Mouse (Mus musculus) liver, embryonic 14.5 days (tissue): Measurements from ENCODE around the gene Ephx1. TPM values are rescaled to one million over a fixed set of nuclear protein-coding genes. Genes with fewer than 3 reads are reported as not detected.

Experiments
- ATAC-seq: fragments of 200-750 bp; cut with Nextera tagmentation; 2 replicates; pipeline ENCODE4 v1.8.0; 2017; ENCODE audit warnings: moderate number of reproducible peaks, mild to moderate bottlenecking, moderate library complexity; ENCODE audit not compliant: insufficient read depth
- DNase-seq, 3 experiments: peaks; one replicate each; pipeline ENCODE4 v3.0.0-alpha.2; 2012 to 2013; ENCODE audit warnings: low read depth in 3 of 3, low spot score in 3 of 3
- H3K27ac ChIP-seq: fragments of 300-500 bp; sonication (generic); 2 replicates; pipeline ENCODE4 v1.5.1; 2014; ENCODE audit warnings: moderate library complexity, mild to moderate bottlenecking, control low read depth, inconsistent platforms
- H3K27me3 ChIP-seq: fragments of 300-500 bp; sonication (generic); 2 replicates; pipeline ENCODE4 v1.6.1; 2014; ENCODE audit warnings: mild to moderate bottlenecking, low read length, moderate library complexity; ENCODE audit not compliant: control insufficient read depth, insufficient read depth
- H3K36me3 ChIP-seq: fragments of 300-500 bp; sonication (generic); replicated peaks from 2 replicates; pipeline ENCODE4 v1.6.1; 2014; ENCODE audit warnings: low read depth; ENCODE audit not compliant: control insufficient read depth, insufficient read depth
- H3K4me1 ChIP-seq, 2 experiments: fragments of 200-500 bp in 1 of 2; fragments of 300-500 bp in 1 of 2; sonication (generic) in 1 of 2; replicated peaks; 2 replicates each; pipeline ENCODE4 v1.6.1; 2012 to 2014; ENCODE audit warnings: antibody characterized with exemption in 1 of 2, inconsistent platforms in 1 of 2, low read length in 1 of 2; ENCODE audit not compliant: control insufficient read depth in 2 of 2, insufficient read depth in 2 of 2
- H3K4me2 ChIP-seq: fragments of 300-500 bp; sonication (generic); 2 replicates; pipeline ENCODE4 v1.6.1; 2014; ENCODE audit warnings: low read depth, mild to moderate bottlenecking, control low read depth, moderate library complexity
- H3K4me3 ChIP-seq, 2 experiments: fragments of 200-500 bp in 1 of 2; fragments of 300-500 bp in 1 of 2; sonication (generic) in 1 of 2; 2 replicates each; pipeline ENCODE4 v1.5.1; 2012 to 2014; ENCODE audit warnings: low read depth in 2 of 2, low read length in 2 of 2, mild to moderate bottlenecking in 2 of 2, control low read depth in 1 of 2, inconsistent platforms in 1 of 2, moderate library complexity in 1 of 2; ENCODE audit not compliant: insufficient read depth in 1 of 2
- H3K9ac ChIP-seq: fragments of 300-500 bp; sonication (generic); replicated peaks from 2 replicates; pipeline ENCODE4 v1.6.1; 2014; ENCODE audit warnings: mild to moderate bottlenecking, control low read depth, moderate library complexity
- H3K9me3 ChIP-seq: fragments of 300-500 bp; sonication (generic); 2 replicates; pipeline ENCODE4 v1.6.1; 2016; ENCODE audit warnings: low read length, mixed read lengths; ENCODE audit not compliant: control insufficient read depth
- CTCF ChIP-seq: IDR thresholded peaks from 2 replicates; pipeline ENCODE4 v1.5.1; 2016; ENCODE audit warnings: antibody characterized with exemption, low read depth, control low read depth
- EP300 ChIP-seq: IDR thresholded peaks from 2 replicates; pipeline ENCODE4 v1.6.1; 2016; ENCODE audit warnings: antibody characterized with exemption, low read depth
- WGBS: fragments of 180-500 bp; shearing (Covaris S2); extraction: QIAGEN DNeasy Blood & Tissue Kit; methylation state at CpG from one replicate; pipeline ENCODE4 v1.1.7; 2014; ENCODE audit not compliant: insufficient replicate concordance; 5-methylcytosine and 5-hydroxymethylcytosine counted together
- polyA plus RNA-seq, 2 experiments: library from polyadenylated mRNA; depleted of rRNA in 1 of 2; stranded (reverse) in 1 of 2; unstranded in 1 of 2; fragments of >200 nt; fragmentation: Nextera tagmentation in 1 of 2; extraction: Ambion mirVana in 1 of 2; gene quantifications; 2 replicates each; pipeline versions ENCODE4 v1.2.1 to v1.2.3; 2012 to 2014

Gene Ephx1
- polyA plus RNA-seq, 2 experiments = 2.8 to 4.8 TPM

- no peak overlapping the region for H3K27ac ChIP-seq
- no peak overlapping the region for H3K9ac ChIP-seq
- no peak for DNase-seq
- no peaks in the 10 kb centered on the region for H3K36me3 ChIP-seq
- WGBS = 48% methylated on average over 4 of the region's 4 CpGs
- no peaks in the 10 kb centered on the region for H3K9me3 ChIP-seq
- H3K27me3 ChIP-seq = peaks cover 3% of the 10 kb centered on the region; the same call in 1 of the 2 replicates
- H3K4me2 ChIP-seq = no peak overlapping the region
- no peak overlapping the region for H3K4me3 ChIP-seq
- TF ChIP-seq EP300 = no peak
- TF ChIP-seq CTCF = no peak
- H3K4me1 ChIP-seq = no peaks in the 10 kb centered on the region
- ATAC-seq = no peak
Measured at GRCm38 (mm10) chr1:180926286-180926685, 94.4 kb downstream of the Ephx1 start.

Other genes starting within 250 kb of the Ephx1 start
- 529 and 1,021 TPM in 2 replicates for gene H3f3a, start 207.0 kb downstream of the Ephx1 start, polyA plus RNA-seq (2012; rRNA removed)
- 2,262 and 2,378 TPM in 2 replicates for gene H3f3a, start 207.0 kb downstream of the Ephx1 start, polyA plus RNA-seq (2014; fragmentation: Nextera tagmentation; extraction: Ambion mirVana)
- 11.5 and 15.5 TPM in 2 replicates for gene Sde2, start 169.8 kb downstream of the Ephx1 start, polyA plus RNA-seq (2012; rRNA removed)
- 15.8 and 18.0 TPM in 2 replicates for gene Sde2, start 169.8 kb downstream of the Ephx1 start, polyA plus RNA-seq (2014; fragmentation: Nextera tagmentation; extraction: Ambion mirVana)
- gene Lefty2, start 127.8 kb downstream of the Ephx1 start, polyA plus RNA-seq (2012; rRNA removed) = not detected in 2 replicates
- gene Lefty2, start 127.8 kb downstream of the Ephx1 start, polyA plus RNA-seq (2014; fragmentation: Nextera tagmentation; extraction: Ambion mirVana) = not detected in 2 replicates
- gene Pycr2, start 116.6 kb downstream of the Ephx1 start, polyA plus RNA-seq (2012; rRNA removed) = 47.9 and 52.0 TPM in 2 replicates
- gene Pycr2, start 116.6 kb downstream of the Ephx1 start, polyA plus RNA-seq (2014; fragmentation: Nextera tagmentation; extraction: Ambion mirVana) = 84.6 and 94.7 TPM in 2 replicates
- gene Lefty1, start 85.9 kb downstream of the Ephx1 start, polyA plus RNA-seq (2012; rRNA removed) = 9.2 and 9.5 TPM in 2 replicates
- gene Lefty1, start 85.9 kb downstream of the Ephx1 start, polyA plus RNA-seq (2014; fragmentation: Nextera tagmentation; extraction: Ambion mirVana) = 4.9 and 5.6 TPM in 2 replicates
- gene Tmem63a, start 78.6 kb downstream of the Ephx1 start, polyA plus RNA-seq (2012; rRNA removed) = 6.8 and 7.2 TPM in 2 replicates
- 4.3 and 4.6 TPM in 2 replicates for gene Tmem63a, start 78.6 kb downstream of the Ephx1 start, polyA plus RNA-seq (2014; fragmentation: Nextera tagmentation; extraction: Ambion mirVana)
- gene 9130409I23Rik, start 30.3 kb upstream of the Ephx1 start, polyA plus RNA-seq (2012; rRNA removed) = 0.03 and 0.05 TPM in 2 replicates
- not detected in 2 replicates for gene 9130409I23Rik, start 30.3 kb upstream of the Ephx1 start, polyA plus RNA-seq (2014; fragmentation: Nextera tagmentation; extraction: Ambion mirVana)
- 9.1 and 13.1 TPM in 2 replicates for gene Nvl, start 123.3 kb upstream of the Ephx1 start, polyA plus RNA-seq (2012; rRNA removed)
- 10.8 and 11.6 TPM in 2 replicates for gene Nvl, start 123.3 kb upstream of the Ephx1 start, polyA plus RNA-seq (2014; fragmentation: Nextera tagmentation; extraction: Ambion mirVana)
- gene Cnih4, start 123.8 kb upstream of the Ephx1 start, polyA plus RNA-seq (2012; rRNA removed) = 9.5 and 10.0 TPM in 2 replicates
- gene Cnih4, start 123.8 kb upstream of the Ephx1 start, polyA plus RNA-seq (2014; fragmentation: Nextera tagmentation; extraction: Ambion mirVana) = 53.3 and 55.4 TPM in 2 replicates
- 47.8 and 68.9 TPM in 2 replicates for gene Wdr26, start 191.1 kb upstream of the Ephx1 start, polyA plus RNA-seq (2012; rRNA removed)
- gene Wdr26, start 191.1 kb upstream of the Ephx1 start, polyA plus RNA-seq (2014; fragmentation: Nextera tagmentation; extraction: Ambion mirVana) = 57.8 and 64.4 TPM in 2 replicates